Mouse (Mus musculus): Measurements from ENCODE around the gene Cadps.
"Not testable (repeated sequence)": the region's sequence is repeated elsewhere in the genome, so short reads cannot be mapped to it uniquely, and the experiment has no call there.

Cadps gene

DNA sequence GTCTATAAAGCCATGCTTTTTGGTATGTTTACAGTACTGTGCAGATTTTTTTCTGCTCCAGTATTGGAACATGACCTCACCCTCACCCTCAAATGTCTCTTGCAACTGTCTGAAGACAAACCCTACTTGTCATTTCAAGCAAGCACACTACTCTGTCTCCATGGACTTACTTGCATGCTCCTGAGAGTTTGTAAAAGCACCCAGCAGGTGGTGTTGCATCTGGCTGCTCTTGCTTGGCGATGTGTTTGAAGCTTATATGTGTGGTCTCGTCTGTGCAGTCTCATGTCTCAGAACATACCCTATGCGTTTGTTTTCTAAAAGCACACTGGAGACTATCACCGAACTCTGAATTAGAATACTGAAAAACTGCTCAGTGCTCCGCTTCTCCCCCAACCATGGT, 241.2 kb downstream of the Cadps start:
- DNase-seq (ENCODE audit: low spot score): no peak

DNA sequence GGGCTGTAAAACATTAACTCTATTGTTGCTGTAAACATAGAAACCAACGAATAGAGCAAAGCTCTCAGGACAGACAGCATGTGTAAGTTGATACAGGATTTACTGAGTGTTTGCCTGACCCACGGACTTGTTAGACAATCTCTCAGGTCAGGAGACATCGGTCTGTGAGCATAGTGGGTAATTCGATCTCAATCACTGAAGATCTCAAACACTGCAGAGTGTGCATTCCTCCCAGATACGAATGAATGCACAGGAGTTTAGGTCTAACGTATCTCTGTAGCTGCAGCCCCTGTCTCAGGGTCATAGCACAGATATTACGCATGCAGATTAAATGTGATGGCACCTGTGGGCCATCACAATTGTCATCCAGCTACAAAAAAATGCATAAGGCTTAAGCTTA, 242.1 kb downstream of the Cadps start:
- no peak for DNase-seq (ENCODE audit: low spot score)

DNA sequence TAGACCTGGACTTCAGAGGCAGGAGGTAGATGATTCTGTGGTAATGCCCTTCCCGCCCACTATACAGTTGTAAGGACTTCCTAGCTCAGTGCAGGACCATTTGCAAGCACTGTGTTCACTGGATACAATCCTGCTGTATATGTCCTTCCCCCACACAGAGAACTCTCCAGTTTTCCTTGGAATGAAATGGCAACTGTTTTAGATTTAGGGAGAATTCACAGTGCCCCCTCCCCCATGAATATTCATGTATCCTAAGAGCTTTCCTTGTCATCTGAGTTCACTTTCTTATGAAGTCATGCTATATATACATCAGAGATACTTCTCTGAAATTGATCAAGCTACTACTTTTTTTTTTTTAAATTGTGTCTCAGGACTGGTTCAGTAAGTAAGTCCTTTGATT, 244.7 kb downstream of the Cadps start:
- DNase-seq (ENCODE audit: low spot score): no peak

DNA sequence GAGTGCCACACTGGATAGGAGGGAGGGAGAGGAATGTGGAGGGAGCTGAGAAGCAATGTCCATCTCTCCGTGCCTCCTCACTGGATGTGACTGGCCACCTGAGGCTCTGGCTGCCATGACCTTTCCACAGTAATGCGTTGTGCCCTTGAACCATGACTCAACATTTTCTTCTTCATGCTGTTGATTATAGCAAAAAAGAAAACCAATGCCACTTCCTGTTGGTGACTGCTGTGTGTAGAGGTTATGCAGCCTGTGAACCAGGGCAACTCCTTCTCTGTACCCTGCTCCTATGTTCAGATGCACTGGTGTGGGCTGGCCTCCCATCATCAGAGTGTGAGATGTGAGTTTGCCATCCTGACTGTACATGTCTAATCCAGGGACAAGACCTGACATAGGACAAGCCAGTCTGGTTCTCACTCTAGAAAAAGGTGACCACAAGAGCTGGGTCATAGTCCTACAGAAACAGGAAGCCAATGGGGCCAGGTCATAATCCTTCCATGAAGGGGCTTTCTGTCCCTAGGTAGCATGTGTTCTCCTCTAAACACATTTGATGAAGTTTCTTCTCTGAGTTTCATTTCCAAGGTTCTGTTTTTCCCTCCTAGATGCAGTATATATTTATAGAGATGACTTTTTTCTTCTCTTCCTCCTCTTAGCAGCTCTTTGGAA, 245.3 kb downstream of the Cadps start:
- no peak for DNase-seq (ENCODE audit: low spot score)

DNA sequence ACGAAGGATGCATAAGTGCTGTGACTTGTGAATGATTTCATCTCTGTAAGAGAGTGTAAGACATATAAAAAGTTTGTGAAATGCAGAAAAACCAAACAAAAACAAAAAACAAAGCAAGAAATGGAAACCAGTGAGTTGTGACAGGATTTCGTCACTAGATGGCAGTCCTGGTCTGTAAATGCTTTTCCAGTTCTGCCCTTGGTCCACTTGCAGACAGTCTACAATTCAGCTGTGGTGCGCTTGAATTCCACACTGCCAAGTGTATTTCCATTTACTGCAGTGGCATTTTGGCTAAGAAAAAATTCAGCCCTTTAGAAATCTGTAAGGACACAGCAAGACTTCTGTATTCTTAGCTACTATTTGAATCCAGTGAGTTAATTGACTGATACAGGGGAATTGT, 247.8 kb downstream of the Cadps start:
- peak; percentile 90 for DNase-seq (ENCODE audit: low spot score)

DNA sequence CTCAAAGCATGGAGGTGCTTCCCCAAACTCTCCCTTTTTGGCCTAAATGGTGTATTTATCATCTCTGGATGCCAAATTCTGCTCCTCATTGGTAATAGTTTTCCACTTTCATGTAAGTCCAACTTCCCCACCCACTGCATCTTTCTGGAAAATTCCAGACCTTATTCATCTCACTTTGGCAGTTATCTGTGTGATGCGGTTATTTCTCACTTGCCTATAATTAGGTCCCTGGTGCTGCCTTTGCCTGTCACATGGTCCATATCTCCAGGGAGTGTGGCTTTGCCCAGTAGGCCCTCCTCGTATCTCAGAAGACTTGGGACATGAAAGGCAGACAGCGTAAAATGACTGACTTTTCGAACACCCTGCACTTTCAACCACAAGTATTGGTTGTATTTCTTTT, 248.5 kb downstream of the Cadps start:
- no peak for DNase-seq (ENCODE audit: low spot score)

DNA sequence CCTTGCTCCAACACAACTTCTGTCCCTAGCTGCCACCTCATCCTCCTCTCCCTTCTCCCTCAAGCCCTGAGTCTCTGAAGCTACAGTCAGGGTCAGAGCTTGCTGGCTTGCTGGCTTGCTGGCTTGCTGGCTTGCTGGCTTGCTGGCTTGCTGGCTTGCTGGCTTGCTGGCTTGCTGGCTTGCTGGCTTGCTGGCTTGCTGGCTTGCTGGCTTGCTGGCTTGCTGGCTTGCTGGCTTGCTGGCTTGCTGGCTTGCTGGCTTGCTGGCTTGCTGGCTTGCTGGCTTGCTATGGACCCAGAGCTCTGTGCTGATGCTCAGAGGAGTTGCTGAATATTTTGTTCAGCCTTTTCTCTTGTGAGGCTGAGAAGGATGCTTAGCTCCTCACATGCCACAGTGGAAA, 261.1 kb downstream of the Cadps start:
- DNase-seq (ENCODE audit: low spot score): not testable (repeated sequence)

DNA sequence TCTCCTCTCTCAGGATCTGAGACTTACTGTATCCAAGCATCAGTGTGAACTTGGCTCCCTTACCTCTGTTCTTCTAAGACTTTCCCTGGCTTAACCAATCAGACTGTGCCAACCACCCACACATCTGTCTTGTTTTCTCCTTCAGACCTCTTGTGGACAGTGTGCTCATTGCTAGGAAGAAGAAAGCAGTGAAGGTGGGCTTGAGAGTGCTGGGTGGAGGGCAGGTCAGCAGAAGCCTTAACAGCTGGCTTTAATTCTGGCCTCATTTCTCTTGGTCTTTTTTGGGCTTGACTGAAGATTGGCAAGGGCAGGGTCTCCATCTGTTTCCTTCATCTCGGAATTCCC, 262.7 kb downstream of the Cadps start:
- no peak for DNase-seq (ENCODE audit: low spot score)

DNA sequence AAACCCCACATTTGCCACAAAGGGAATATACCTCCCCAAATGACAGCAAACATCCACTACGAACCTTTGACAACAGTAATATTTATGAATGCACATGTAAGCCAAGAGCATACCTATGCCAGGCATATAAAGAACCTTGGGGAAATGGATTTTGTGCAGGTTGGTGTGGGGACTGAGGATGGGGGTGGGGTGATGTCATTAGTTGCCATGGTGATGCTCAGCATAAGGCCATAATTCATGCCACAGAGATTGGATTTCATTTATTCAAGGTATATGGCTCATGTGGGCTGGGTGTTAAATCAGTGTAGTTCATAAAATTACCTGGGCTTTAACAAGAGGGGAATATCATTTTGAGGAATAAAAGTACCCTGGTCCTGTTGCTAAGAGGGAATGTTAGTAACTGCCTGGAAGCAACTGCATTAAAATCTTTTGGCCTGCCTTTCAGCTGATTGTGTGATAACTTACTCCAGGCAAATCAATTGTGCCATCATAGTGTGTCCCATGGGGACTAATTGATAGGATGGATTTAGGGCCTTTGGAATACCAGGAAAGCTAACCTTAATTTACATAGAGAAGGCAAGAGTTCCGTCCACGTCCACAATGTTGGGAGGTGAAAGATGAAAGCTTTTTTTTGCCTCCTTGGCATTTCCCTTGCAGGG, 263.2 kb downstream of the Cadps start:
- no peak for DNase-seq (ENCODE audit: low spot score)

DNA sequence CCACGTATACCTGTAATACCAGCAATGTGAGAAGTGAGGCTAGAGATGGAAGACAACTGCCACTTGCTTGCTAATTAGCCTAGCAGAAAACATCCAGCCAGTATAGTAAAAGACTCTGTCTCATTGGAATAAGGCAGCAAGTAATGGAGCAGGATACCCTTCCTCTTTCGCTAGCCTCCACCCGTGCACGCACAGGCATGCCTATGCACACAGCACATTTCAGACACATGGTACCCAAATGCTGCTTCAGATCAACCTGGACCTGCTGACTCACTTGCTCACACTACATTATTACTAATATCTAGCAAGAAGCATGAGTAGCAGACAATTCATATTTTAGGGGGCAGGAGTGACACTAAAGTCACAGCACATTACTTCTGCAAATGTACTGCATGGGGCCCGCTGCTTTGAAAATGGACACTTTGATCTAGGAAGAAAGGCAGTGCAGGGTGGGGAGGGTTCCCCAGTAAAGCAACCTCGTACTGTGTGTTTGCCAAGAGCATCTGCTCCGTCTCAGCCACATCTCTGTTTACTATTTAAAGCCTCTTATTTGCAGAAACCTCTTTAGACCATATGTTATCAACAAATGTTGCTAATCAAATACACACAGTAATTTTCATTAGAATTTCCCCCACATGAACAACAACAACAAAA, 263.8 kb downstream of the Cadps start:
- DNase-seq (ENCODE audit: low spot score): no peak

DNA sequence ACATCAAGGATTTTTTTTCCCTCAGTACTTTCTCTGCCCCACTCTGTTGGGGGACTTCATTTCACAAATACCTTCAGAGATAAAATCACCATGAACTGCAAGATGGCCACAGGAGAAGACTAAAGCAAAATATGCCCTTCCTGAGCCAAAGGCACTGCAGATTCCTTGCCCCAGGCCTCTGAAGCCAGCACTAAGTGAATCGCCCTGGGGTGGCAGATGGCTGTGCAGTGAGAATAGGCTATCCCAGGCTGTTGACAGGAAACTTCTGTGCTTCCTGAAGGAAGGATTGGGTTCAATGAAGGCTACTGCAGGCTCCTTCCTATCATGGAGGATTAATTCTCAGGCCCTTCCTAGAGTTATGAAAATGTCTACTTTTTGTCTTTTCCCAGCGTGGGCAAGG, 268.4 kb downstream of the Cadps start:
- no peak for DNase-seq (ENCODE audit: low spot score)

DNA sequence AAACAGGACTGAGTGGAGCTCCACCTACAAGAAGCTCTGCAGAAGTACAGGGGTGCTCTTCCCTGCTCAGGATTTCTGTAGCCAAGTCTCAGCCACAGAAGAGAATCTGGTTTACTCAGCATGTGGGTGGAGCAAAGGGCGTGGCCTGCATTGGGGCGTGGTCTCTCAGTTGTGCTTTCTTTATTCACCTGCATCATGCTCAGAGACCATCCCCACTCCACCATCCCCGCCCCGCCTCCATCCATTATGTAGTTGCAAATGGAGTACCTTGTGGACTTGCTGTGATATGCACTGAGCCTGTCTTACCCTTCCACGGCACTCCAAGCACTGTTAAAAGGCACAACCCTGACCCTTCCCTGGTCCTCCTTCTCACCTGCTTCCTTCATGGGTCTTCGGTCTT, 271.5 kb downstream of the Cadps start:
- no peak for DNase-seq (ENCODE audit: low spot score)

DNA sequence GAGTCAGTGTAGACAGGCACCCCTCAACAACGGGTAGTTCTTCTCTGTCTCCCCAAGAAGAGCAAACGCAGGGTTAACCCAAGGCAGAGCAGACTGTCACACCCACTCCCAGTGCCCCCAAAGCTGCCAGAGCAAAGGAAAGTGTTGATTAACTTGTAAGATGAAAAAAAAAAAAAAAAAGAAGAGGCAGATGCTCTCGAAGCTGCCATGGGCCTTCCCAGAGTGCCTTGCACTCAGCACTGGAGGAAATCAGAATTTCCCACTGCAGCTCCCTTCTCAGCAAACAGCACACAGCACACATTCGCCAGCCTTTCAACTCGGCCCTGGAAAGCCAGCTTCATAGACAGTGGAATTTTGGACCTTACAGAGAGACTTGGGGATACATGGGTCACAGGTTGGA, 271.9 kb downstream of the Cadps start:
- DNase-seq (ENCODE audit: low spot score): no peak

DNA sequence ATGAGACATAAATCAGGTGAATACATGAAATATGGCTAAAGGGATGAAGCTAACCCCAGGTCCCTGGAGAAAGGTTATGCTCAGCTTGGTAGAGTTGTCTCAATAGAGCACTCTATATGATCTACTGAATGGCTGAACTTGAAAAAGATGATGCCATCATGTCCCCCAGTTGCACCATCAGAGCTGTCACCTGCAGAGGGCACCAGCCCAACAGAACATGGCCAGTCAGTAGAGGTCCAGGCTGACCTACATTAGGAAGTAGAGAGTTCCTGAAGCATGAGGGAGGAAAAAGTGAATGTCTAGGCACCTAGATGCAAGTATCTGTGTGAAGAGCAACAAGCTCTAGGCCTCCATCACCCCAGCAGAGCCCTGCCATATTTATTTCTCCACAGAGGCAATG, 273.6 kb downstream of the Cadps start:
- no peak for DNase-seq (ENCODE audit: low spot score)

DNA sequence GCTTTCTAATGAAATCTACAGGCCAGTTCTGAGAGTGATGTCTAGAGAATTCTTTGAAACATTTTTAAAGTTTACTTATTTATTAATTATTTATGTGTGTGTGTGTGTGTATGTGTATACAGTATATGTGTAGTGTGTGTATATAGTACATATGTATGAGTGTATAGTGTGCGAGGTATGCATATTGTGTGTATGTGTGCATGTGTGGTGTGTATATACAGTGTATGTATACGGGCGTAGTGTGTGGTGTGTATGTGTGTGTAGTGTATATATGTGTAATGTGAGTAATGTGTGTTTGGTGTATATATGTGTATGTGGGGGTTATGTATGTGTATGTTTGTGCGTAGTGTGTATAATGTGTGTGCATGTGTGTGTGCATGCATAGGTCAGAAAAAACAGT, 275.4 kb downstream of the Cadps start:
- no peak for DNase-seq (ENCODE audit: low spot score)

DNA sequence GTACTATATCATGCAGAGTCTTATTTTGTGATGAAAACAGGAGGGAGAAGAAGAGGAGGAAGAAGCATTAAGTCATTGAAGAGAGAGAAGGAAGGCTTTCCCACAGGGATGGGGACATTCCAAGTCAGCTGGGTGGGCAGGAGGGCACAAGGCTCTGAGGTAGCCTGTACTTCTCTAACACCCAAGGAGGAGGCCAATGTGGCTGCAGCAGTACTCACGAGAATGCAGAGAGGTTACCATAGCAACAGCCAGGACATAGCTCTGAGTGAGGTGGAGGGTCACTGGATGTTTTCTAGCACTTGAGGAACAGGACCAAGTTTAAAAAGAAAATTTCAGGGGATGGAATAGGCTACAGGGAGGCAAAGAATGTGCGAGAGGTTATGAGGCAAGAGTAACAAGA, 281.1 kb downstream of the Cadps start:
- peak; percentile 28 for DNase-seq (ENCODE audit: low spot score)

DNA sequence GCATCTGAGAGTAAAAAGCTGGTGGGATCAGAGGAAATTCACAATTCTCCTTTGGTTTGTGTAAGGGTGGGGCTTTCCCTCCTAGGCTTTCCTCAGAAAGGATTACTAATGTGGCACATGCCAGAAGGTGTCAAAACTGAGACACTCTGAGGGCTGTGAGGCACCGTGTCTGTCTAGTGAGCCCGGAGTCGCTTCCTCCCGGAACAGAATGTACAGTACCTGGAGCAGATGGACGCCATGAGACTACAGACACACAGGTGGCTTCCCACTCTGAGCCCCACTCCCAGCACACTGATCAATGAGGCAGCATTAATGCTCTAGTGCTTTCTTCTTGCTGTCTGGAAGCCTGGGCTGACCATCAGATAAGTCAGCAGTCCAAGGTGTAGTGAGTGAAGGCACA, 283.8 kb downstream of the Cadps start:
- no peak for DNase-seq (ENCODE audit: low spot score)

DNA sequence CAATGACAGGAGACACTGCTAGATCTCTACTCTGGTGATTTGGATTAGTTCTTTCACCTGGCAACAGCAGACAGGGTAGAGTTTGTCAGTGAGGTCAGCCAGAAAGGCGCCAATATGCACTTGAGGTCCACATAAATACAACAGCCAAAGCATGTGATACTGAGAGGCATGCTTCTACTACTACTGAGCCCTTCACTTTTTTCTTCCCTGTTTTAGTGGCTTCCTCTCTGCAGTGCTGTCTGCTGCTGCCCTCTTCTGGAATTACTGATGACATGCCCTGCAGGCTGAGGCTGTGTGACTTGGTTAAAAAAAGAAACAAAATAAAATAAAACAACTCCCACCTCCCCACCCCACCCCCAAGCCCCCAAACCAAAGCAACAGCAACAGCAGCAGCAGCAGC, 291.8 kb downstream of the Cadps start:
- DNase-seq (ENCODE audit: low spot score): peak; percentile 80

DNA sequence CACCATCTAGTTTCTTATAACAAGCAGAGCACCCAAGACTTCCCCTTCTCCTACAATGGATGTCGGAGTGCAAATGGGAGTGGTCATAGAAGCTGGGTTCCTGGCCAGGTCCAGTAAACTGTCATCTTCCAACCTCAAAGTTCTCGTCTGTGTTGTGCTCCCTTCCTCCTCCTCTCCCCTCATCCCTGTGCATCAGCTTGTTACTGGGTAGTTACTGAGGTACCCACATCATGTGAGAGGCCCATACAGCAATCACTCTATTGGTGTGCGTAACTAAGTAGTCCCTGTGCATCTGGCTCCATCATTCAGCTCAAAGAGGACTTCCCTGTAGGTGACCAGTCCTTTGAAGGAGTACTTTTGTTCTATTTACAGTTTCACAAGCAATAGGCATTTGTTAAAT, 292.3 kb downstream of the Cadps start:
- no peak for DNase-seq (ENCODE audit: low spot score)

DNA sequence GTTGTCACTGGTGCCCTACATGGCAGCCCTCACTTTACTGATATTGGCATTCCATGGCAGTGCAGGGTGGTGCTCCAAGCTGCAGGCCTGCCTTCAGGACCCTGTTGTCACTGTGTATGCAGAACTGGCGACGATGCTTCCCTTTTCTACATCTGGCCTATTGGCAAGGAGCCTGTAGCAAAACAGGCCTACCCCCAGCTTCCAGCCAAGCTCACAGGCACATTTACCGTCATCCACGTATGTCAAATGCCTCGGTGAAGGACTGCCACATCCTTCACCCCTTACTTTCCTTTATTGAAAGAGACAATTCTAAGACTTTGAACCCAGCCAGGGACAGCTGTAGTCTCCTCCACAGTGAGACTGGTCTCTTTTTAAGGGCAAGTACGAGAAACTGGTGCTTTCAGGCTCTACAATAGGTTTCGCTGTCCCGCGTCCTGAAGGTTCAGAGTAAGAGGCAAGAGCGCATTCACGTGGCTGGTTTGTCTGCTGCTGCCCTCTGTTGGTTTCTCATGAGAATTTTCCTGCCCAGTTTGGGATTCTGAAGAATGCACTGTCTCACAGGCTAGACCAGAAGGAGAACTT, 292.8 kb downstream of the Cadps start:
- DNase-seq (ENCODE audit: low spot score): peak; percentile 90

DNA sequence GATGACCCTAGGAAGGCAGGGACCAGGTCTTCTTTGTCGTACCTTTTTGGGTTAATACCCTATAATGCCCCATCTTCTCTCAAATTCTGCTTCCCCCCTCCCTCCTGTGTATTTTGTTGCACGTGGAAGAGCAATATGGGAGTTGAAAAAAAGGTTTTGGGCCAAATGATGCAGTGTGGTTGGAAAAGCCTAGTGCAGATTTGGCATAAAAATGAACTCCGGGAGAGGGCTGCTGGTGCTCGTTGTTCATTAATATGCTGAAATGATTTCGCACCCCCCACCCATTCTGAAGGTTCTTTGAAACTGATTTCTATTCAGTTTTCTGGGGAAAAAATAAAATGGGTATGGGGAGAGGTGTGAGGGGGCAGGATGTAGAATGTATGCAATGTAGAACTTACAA, 295.6 kb downstream of the Cadps start:
- DNase-seq (ENCODE audit: low spot score): no peak

DNA sequence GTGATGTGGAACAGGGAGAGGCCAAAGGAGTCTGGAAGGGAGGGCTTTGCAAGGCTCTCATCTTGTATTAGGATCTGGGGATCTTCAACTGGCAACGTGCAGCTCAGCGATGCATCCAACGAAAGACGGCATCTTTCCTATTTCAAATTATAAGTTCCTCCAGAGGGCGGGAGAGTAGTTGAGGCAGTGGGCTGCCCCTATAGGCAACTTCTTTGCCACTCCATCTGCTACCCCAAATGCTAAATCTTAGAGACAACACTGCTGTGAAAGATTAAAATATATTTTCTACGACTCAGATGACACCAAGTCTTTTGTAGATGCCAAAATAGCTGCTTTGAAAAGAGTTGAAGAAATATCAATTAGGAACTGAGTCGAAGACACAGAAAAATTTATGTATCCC, 315.9 kb downstream of the Cadps start:
- DNase-seq (ENCODE audit: low spot score): no peak

DNA sequence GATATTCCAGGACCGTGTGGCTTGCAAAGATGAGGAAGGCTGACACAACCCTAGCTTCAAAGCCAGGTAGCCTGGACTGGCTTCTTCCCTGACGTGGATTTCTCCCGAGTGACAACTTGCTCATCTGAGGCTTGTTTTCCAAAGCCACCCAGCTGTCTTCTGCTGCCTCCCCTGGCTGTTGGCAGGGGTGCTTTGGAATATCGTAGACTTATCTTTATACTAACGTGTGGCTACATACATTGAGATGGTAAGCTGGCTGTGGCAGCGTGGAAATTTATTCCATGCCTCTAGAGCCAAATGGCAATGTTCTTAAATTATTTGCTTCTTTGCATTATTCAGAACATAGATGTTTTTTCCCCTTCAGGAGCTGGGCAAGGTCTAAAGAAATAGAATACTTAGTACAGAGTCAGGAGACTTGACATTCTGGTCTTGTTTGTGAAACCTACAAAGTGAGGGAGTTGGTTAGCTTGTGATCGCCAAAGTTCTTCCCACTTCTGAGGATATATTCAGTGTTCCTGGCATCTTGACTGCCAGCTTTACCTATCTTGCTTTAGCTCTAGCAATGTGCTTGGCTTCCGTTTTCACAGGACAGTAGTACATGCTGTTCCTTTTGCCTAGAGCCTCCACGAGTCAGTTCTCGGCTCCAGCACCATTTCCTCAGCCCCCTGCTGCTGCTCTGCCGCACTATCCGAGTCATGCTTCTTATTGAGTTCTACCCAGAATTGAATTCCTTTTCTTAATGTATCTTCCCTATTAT, 318.5 kb downstream of the Cadps start:
- no peak for DNase-seq (ENCODE audit: low spot score)
